Mouse (Mus musculus): ENCODE measurements at regions not wholly inside any gene's neighbourhood (a gene's known extent, or its start where the extent isn't known, plus 50 kb on each side); places are given as distances from the start of the nearest gene placed in this dataset.

DNA sequence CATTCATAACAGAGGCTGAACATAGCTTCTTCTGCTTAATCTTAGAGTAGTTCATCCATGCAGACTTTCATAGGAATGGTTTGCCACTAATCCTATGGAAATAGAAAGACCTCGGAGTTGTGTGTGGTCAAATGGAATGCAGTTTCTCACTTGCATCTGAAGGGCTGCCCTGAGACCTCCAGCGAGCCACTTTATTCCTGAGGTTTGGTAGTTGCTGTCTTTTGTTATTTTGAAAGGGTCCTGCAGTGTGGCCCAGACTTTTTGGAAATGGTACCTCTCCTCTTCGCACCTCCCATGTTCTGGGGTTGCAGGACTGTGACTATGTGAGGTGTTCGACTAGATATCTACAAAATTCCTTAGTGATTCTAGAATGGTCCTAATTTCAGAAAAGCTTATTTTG lies 489.0 kb downstream of the Rnf144b start:
- no peaks in the 10 kb centered on the region for H3K79me2 ChIP-seq (replicated peaks; ENCODE audit: control insufficient read depth, extremely low read depth, insufficient read depth, poor library complexity, severe bottlenecking)
- DNase-seq (ENCODE audit: extremely low read depth) = no peak
- no peaks in the 10 kb centered on the region for H3K27me3 ChIP-seq (replicated peaks)
- peaks cover 67% of the 10 kb centered on the region for H3K9me3 ChIP-seq (replicated peaks; ENCODE audit: low read length)
- H3K4me3 ChIP-seq (replicated peaks in 1 of 3; ENCODE audit: low read depth in 2 of 3, low read length in 2 of 3, poor library complexity in 1 of 3) = no peak overlapping the region
- H3K4me1 ChIP-seq (ENCODE audit: control insufficient read depth in 1 of 2, insufficient read depth in 2 of 2) = no peaks in the 10 kb centered on the region
- no peaks in the 10 kb centered on the region for H3K36me3 ChIP-seq (replicated peaks in 1 of 2; ENCODE audit: control insufficient read depth in 1 of 2, insufficient read depth in 1 of 2, low read length in 1 of 2)
- TF ChIP-seq SIN3A (IDR thresholded peaks at IDR 0.05; ENCODE audit: low read length) (no peak), ETS1 (conservative IDR thresholded peaks at IDR 0.05; ENCODE audit: low read depth, low read length) (no peak), UBTF (IDR thresholded peaks at IDR 0.05; ENCODE audit: low read depth, low read length) (no peak), JUND (conservative IDR thresholded peaks at IDR 0.05; ENCODE audit: low read depth, low read length) (no peak), RCOR1 (conservative IDR thresholded peaks at IDR 0.05; ENCODE audit: low read depth, low read length) (no peak), HCFC1 (IDR thresholded peaks at IDR 0.05; ENCODE audit: low read depth, low read length) (no peak), ZKSCAN1 (IDR thresholded peaks at IDR 0.05; ENCODE audit: borderline replicate concordance, low read depth, low read length) (no peak), ZC3H11A (IDR thresholded peaks at IDR 0.05; ENCODE audit: low read depth, low read length) (no peak), E2F4 (IDR thresholded peaks at IDR 0.05; ENCODE audit: insufficient replicate concordance, low read depth, low read length) (no peak), MYC (IDR thresholded peaks at IDR 0.05; ENCODE audit: low read depth, low read length) (no peak), MXI1 (IDR thresholded peaks at IDR 0.05; ENCODE audit: low read depth, low read length) (no peak), TBP (conservative IDR thresholded peaks at IDR 0.05; ENCODE audit: low read depth, low read length) (no peak), ZMIZ1 (IDR thresholded peaks at IDR 0.05; ENCODE audit: low read depth, low read length) (no peak), KAT2A (IDR thresholded peaks at IDR 0.05; ENCODE audit: insufficient replicate concordance, low read length) (no peak)
- dilution Hi-C loops (cut with MboI; ENCODE audit: extremely low pct_ligation_motif_present, extremely low pct_unique_long_range_greater_than_20kb, low sequenced_read_pairs) = no loop called here
- in situ Hi-C loops (cut with MboI; ENCODE audit: low pct_ligation_motif_present, low pct_unique_long_range_greater_than_20kb, low sequenced_read_pairs) = no loop called here
- no peak overlapping the region for H3K4me2 ChIP-seq (ENCODE audit: insufficient read depth, low read depth, poor library complexity, severe bottlenecking)
- H3K27ac ChIP-seq (ENCODE audit: insufficient read depth, low read depth) = no peak overlapping the region
- no peak overlapping the region for H3K9ac ChIP-seq (ENCODE audit: insufficient read depth, low read depth)

DNA sequence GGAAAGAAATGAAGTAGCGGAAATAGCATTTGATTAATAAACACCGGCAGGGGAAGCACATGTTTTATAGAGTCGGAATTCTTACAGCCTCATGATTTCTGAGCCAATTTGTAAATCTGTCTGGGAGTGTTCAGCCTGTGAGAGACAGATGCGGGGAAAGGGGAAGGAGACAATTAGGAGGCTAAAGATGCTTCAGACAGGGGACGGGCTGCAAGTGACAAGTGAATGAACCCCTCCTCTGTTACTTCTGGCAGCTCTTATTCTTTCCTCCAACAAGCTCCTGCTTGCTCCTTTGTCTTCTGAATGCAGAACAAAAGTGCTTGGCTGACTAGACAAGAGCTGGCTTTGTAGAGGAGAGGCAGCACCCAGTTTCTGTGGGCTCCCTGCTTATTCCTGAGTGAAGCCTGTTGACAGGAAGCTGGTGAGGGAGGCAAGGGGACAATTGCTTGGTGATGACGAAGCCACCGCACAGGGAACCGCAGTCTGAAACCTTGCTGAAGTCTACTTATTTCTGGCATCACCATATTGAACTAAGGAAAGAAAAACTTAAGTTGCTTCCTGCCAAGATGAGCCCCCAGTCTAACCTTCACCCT lies 514.2 kb downstream of the Rnf144b start:
- Histone ChIP-seq H3K4me1 (ENCODE audit: control insufficient read depth in 1 of 2, insufficient read depth in 2 of 2) (no peaks in the 10 kb centered on the region), H3K27me3 (replicated peaks) (no peaks in the 10 kb centered on the region)
- dilution Hi-C loops (cut with MboI; ENCODE audit: extremely low pct_ligation_motif_present, extremely low pct_unique_long_range_greater_than_20kb, low sequenced_read_pairs) = no loop called here

More for the DNA sequence above, 514.2 kb downstream of the Rnf144b start:
- H3K36me3 ChIP-seq (replicated peaks in 1 of 2; ENCODE audit: control insufficient read depth in 1 of 2, insufficient read depth in 1 of 2, low read length in 1 of 2) = no peaks in the 10 kb centered on the region
- TF ChIP-seq MYC (IDR thresholded peaks at IDR 0.05; ENCODE audit: low read depth, low read length) (no peak), PAX5 (IDR thresholded peaks at IDR 0.05; ENCODE audit: low read length) (no peak), ETS1 (conservative IDR thresholded peaks at IDR 0.05; ENCODE audit: low read depth, low read length) (no peak), JUN (IDR thresholded peaks at IDR 0.05; ENCODE audit: insufficient read depth, low read depth, low read length) (no peak), RAD21 (IDR thresholded peaks at IDR 0.05; ENCODE audit: low read depth, low read length) (no peak), BHLHE40 (IDR thresholded peaks at IDR 0.05; ENCODE audit: low read depth, low read length) (no peak), SIN3A (IDR thresholded peaks at IDR 0.05; ENCODE audit: low read length) (no peak), HCFC1 (IDR thresholded peaks at IDR 0.05; ENCODE audit: low read depth, low read length) (no peak), SMC3 (IDR thresholded peaks at IDR 0.05; ENCODE audit: low read depth, low read length) (no peak), RCOR1 (conservative IDR thresholded peaks at IDR 0.05; ENCODE audit: low read depth, low read length) (no peak), IRF4 (IDR thresholded peaks at IDR 0.05; ENCODE audit: low read depth, low read length) (no peak), JUND (conservative IDR thresholded peaks at IDR 0.05; ENCODE audit: low read depth, low read length) (no peak)
- no peak overlapping the region for H3K27ac ChIP-seq (ENCODE audit: insufficient read depth, low read depth)
- no peak overlapping the region for H3K9ac ChIP-seq (ENCODE audit: insufficient read depth, low read depth)
- in situ Hi-C loops (cut with MboI; ENCODE audit: low pct_ligation_motif_present, low pct_unique_long_range_greater_than_20kb, low sequenced_read_pairs) = no loop called here
- H3K9me3 ChIP-seq (replicated peaks; ENCODE audit: low read length) = peaks cover 72% of the 10 kb centered on the region
- no peak overlapping the region for H3K4me2 ChIP-seq (ENCODE audit: insufficient read depth, low read depth, poor library complexity, severe bottlenecking)
- DNase-seq (ENCODE audit: extremely low read depth) = no peak
- H3K79me2 ChIP-seq (replicated peaks; ENCODE audit: control insufficient read depth, extremely low read depth, insufficient read depth, poor library complexity, severe bottlenecking) = no peaks in the 10 kb centered on the region
- H3K4me3 ChIP-seq (replicated peaks in 1 of 3; ENCODE audit: low read depth in 2 of 3, low read length in 2 of 3, poor library complexity in 1 of 3) = no peak overlapping the region
